Mouse (Mus musculus): Measurements from ENCODE around the gene Trim17.

DNA sequence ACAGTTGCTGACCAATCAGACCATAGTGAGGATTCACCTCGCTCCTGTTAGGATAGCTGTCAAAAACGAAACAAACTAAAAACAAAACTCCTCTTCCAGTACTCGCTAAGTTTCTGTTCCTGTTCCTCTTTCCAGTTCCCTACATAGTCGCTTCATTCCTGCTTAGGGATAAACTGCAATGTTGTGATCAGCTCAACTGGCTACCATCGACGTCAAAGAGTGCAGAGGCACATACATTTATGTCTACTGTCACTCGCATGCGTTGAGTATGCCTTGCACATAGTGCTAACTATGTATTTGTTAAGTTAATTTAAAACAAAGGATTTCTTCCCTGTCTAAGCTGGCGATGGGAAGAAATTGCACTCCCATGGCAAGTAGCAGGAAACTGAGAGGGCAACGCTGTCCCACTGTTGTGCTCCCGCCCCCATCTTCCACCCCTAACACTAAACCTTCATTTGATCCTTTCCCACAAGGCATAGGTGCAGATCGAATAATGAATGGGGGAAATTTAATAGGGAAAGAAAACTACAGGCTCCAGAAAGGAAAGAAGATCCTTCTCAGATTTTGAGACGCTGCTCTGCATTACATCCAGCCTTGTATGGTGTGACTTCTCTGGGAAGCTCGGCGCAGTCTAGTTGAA, 4.8 kb downstream of the Trim17 start:
- TF ChIP-seq CTCF (IDR thresholded peaks at IDR 0.05; ENCODE audit: extremely low read depth, insufficient read depth, insufficient read length, insufficient replicate concordance) (no peak), POLR2A (IDR thresholded peaks at IDR 0.05; ENCODE audit: low read depth, low read length) (no peak)

Data from spleen, adult 2 months (tissue).